Mouse (Mus musculus) heart, adult 10 weeks (tissue): ENCODE measurements around the gene Dnah1. TPM values are rescaled to one million over a fixed set of nuclear protein-coding genes. Genes with fewer than 3 reads are reported as not detected.

Experiments
- polyA plus RNA-seq: library from polyadenylated mRNA; stranded (reverse); fragments of 350-450 nt; fragmentation: Illumina TruSeq; extraction: RNeasy Lipid Tissue Mini Kit (QIAGEN cat#74804); gene quantifications from one replicate; pipeline ENCODE4 v1.2.3, GENCODE M21; 2014; ENCODE audit warnings: low read depth, low replicate concordance

The Dnah1 gene
- not detected for polyA plus RNA-seq

GRCm38 (mm10) chr14:31323849-31324792, at the start of gene Dnah1:
Gene Dnah1, minus strand, starts transcription at chr14:31323896.

GRCm38 (mm10) chr14:31336369-31337155, 12.9 kb upstream of the Dnah1 start, which contains the start of gene Capn7:
Gene Capn7, plus strand, starts transcription at chr14:31336638.

GRCm38 (mm10) chr14:31251084-31251604, 72.6 kb downstream of the Dnah1 start, which contains the start of the genes Phf7 and Bap1:
Gene Phf7, minus strand, starts transcription at chr14:31251317.
Gene Bap1, plus strand, starts transcription at chr14:31251450.

GRCm38 (mm10) chr14:31217666-31218065, 106.0 kb downstream of the Dnah1 start, which contains the start of gene Sema3g:
Gene Sema3g, plus strand, starts transcription at chr14:31217860.

GRCm38 (mm10) chr14:31216846-31217245, 106.8 kb downstream of the Dnah1 start, which contains the start of gene Nisch:
Gene Nisch, minus strand, starts transcription at chr14:31216946.

Other genes starting within 250 kb of the Dnah1 start
- 54.4 TPM for gene Smim4, start 194.9 kb downstream of the Dnah1 start, polyA plus RNA-seq
- gene Nt5dc2, start 192.8 kb downstream of the Dnah1 start, polyA plus RNA-seq, result 25.2 TPM
- 64.9 TPM for gene Stab1, start 155.3 kb downstream of the Dnah1 start, polyA plus RNA-seq
- gene Tnnc1, start 115.6 kb downstream of the Dnah1 start, polyA plus RNA-seq, result 5,985 TPM
- gene Nisch, start 107.0 kb downstream of the Dnah1 start, polyA plus RNA-seq, result 164 TPM
- 13.5 TPM for gene Sema3g, start 106.0 kb downstream of the Dnah1 start, polyA plus RNA-seq
- gene Phf7, start 72.6 kb downstream of the Dnah1 start, polyA plus RNA-seq, result 6.3 TPM
- gene Bap1, start 72.4 kb downstream of the Dnah1 start, polyA plus RNA-seq, result 39.4 TPM
- 36.2 TPM for gene Capn7, start 12.7 kb upstream of the Dnah1 start, polyA plus RNA-seq
- 58.3 TPM for gene Sh3bp5, start 112.2 kb upstream of the Dnah1 start, polyA plus RNA-seq
- gene Eaf1, start 170.5 kb upstream of the Dnah1 start, polyA plus RNA-seq, result 13.0 TPM
- 13.5 TPM for gene Mettl6, start 171.1 kb upstream of the Dnah1 start, polyA plus RNA-seq